Mouse (Mus musculus): Measurements from ENCODE around the gene Gc. TPM values are rescaled to one million over a fixed set of nuclear protein-coding genes. Genes with fewer than 3 reads are reported as not detected.

The Gc gene
- 7.3 and 44.0 TPM in 2 replicates for polyA plus RNA-seq (2011; ENCODE audit: insufficient read depth, insufficient read length, low replicate concordance, missing spikeins)

DNA sequence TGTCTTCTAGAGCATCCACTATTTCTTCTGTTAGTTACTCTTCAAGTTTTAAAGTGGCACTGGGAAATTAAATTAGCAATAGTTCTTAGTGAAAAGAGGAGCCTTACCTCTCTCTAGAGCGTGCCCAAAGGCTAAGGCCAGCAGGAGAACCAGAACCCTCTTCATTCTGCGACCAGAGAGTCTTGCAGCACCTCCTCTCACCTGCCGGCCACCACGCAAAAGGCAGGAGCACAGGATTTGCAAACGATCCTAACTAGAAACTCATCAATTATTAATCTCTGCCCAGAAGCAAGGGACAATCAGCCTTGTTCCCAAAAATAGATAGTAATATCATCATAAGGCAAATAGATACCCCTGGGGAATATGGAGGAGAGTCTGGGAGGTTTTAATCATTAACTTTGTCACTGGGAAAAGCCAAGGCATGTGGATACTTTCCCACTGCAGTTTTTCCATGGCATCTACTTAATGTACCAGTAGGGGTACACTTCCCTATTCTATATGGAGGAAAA lies at the start of gene Gc:
Gc (minus strand) TSS at position 345 of the 509 bp plus-strand sequence.
- TF ChIP-seq CTCF (IDR thresholded peaks at IDR 0.05; ENCODE audit: control insufficient read depth, insufficient read depth, low read length) = no peak
- no peak for TF ChIP-seq POLR2A (IDR thresholded peaks at IDR 0.05; ENCODE audit: borderline replicate concordance, control insufficient read depth, low read depth, low read length)
- H3K4me3 ChIP-seq (replicated peaks; ENCODE audit: control insufficient read depth, low read depth, low read length) = no peak within 1 kb of the TSS
- H3K4me1 ChIP-seq (ENCODE audit: control insufficient read depth, insufficient read depth, low read length) = no peaks in the 10 kb centered on the region
- H3K27ac ChIP-seq (ENCODE audit: control insufficient read depth, insufficient read depth, low read depth, low read length, poor library complexity) = no peak within 1 kb of the TSS
- 75% methylated on average over 5 of the region's 5 CpGs for WGBS

DNA sequence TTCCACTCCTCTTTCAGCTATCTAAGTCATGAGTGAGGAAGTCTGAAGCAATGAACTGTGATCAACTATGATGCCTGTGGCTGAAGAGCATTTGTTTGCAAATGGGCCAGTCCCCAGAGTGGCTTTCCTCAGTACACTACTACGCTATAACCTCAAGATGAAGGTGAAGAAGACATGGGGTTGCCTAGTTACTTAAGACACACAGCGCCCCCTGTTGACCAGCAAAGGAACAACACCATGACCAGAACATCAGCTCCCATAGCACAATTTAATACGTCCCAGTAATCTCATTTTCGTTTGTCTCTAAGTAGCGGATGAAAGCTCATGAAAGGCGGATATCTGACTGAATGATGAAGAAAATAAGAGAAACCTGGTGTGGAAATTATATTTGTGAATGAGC lies 42.5 kb upstream of the Gc start:
- TF ChIP-seq CTCF (IDR thresholded peaks at IDR 0.05; ENCODE audit: control insufficient read depth, insufficient read depth, low read length) = no peak
- TF ChIP-seq POLR2A (IDR thresholded peaks at IDR 0.05; ENCODE audit: borderline replicate concordance, control insufficient read depth, low read depth, low read length) = no peak
- H3K4me1 ChIP-seq (ENCODE audit: control insufficient read depth, insufficient read depth, low read length) = no peaks in the 10 kb centered on the region
- H3K4me3 ChIP-seq (replicated peaks; ENCODE audit: control insufficient read depth, low read depth, low read length) = no peak overlapping the region
- 54% methylated on average over 6 of the region's 6 CpGs for WGBS
- no peak overlapping the region for H3K27ac ChIP-seq (ENCODE audit: control insufficient read depth, insufficient read depth, low read depth, low read length, poor library complexity)

DNA sequence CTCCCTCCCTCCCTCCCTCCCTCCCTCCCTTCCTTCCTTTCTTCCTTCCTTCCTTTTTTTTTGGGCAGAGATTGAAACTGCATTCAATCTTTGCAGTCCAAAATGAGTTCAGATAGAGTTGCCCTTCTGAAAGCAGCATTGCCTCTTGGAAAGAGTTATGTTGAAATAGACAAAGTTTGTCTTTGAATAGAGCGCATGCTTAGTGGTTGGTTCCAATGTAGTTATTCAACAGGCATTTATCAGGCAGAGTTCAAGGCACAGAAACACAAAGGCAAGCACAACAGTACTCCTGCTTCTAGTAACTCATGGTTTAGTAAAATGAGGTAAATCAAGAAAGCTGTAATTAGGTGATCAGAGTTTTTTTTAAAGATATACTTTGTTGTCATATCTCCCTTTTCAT lies 34.9 kb upstream of the Gc start:
- TF ChIP-seq POLR2A (IDR thresholded peaks at IDR 0.05; ENCODE audit: borderline replicate concordance, control insufficient read depth, low read depth, low read length) = no peak
- TF ChIP-seq CTCF (IDR thresholded peaks at IDR 0.05; ENCODE audit: control insufficient read depth, insufficient read depth, low read length) = no peak
- no peak overlapping the region for H3K27ac ChIP-seq (ENCODE audit: control insufficient read depth, insufficient read depth, low read depth, low read length, poor library complexity)
- no peak overlapping the region for H3K4me3 ChIP-seq (replicated peaks; ENCODE audit: control insufficient read depth, low read depth, low read length)
- H3K4me1 ChIP-seq (ENCODE audit: control insufficient read depth, insufficient read depth, low read length) = no peaks in the 10 kb centered on the region
- WGBS = 91% methylated on average over 1 of the region's 1 CpGs

DNA sequence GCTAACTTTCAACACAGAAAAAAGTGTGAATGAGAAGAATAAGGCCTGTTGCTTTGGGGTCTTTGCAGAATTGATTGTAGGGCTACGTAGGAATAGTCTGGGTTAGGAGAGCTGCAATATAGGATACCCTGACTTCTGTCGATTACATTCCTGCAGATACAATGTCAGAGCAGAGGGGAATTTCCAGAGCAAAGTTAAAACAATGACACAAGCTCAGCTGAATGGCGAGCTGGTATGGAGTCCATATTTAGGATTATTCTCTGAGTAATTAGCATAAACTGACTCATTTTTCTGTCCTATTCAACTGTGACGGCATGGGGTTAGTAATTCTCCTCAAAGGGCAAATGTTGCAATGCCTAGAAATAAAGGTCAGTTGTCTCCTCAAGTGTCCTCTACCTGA lies 12.8 kb upstream of the Gc start:
- H3K4me1 ChIP-seq (ENCODE audit: control insufficient read depth, insufficient read depth, low read length) = no peaks in the 10 kb centered on the region
- H3K27ac ChIP-seq (ENCODE audit: control insufficient read depth, insufficient read depth, low read depth, low read length, poor library complexity) = no peak overlapping the region
- H3K4me3 ChIP-seq (replicated peaks; ENCODE audit: control insufficient read depth, low read depth, low read length) = no peak overlapping the region
- no peak for TF ChIP-seq CTCF (IDR thresholded peaks at IDR 0.05; ENCODE audit: control insufficient read depth, insufficient read depth, low read length)
- TF ChIP-seq POLR2A (IDR thresholded peaks at IDR 0.05; ENCODE audit: borderline replicate concordance, control insufficient read depth, low read depth, low read length) = no peak
- WGBS = 73% methylated on average over 4 of the region's 4 CpGs

DNA sequence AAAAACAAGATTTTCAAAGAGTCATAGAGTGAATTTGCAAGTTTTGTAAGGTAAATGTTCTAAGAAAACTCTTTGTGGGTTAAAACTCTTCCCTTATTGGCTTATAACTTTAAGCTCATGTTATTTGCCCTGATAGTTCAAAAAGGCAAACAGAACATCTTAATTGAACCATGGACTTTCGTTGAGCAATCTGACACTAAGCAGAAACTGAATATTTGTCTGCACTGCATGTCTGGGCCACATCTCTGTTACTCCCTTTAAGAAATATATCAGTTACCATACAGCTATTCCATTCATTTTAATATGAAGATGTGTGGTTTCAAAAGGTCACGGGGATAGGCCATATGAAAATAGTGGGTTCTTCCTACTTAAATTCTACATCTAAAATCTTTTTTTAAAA lies 10.2 kb upstream of the Gc start:
- H3K27ac ChIP-seq (ENCODE audit: control insufficient read depth, insufficient read depth, low read depth, low read length, poor library complexity) = no peak overlapping the region

DNA sequence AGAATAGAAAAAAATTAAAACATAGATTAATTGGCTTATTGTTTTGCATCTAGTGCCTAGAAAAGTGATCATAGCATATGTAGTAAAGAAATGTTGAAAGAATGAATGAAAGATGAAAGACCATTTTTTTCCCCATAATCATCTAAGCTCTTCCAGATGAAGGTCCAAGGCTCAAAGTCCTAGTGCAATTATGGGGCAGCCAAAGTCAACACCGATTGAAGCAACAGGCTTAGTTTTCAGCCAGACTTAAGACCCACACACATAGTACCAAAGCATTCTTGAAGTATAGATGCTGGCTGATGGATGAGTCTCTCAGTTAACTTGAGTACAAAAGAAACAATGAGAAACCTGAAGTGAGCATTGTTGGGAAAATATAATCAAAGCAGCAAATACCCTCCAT lies 9.3 kb upstream of the Gc start:
- WGBS = 77% methylated on average over 1 of the region's 1 CpGs
- Histone ChIP-seq H3K4me3 (replicated peaks; ENCODE audit: control insufficient read depth, low read depth, low read length) (no peak overlapping the region), H3K27ac (ENCODE audit: control insufficient read depth, insufficient read depth, low read depth, low read length, poor library complexity) (no peak overlapping the region), H3K4me1 (ENCODE audit: control insufficient read depth, insufficient read depth, low read length) (no peaks in the 10 kb centered on the region)
- no peak for TF ChIP-seq CTCF (IDR thresholded peaks at IDR 0.05; ENCODE audit: control insufficient read depth, insufficient read depth, low read length)
- TF ChIP-seq POLR2A (IDR thresholded peaks at IDR 0.05; ENCODE audit: borderline replicate concordance, control insufficient read depth, low read depth, low read length) = no peak

More for the DNA sequence above, 10.2 kb upstream of the Gc start:
- Histone ChIP-seq H3K4me1 (ENCODE audit: control insufficient read depth, insufficient read depth, low read length) (no peaks in the 10 kb centered on the region), H3K4me3 (replicated peaks; ENCODE audit: control insufficient read depth, low read depth, low read length) (no peak overlapping the region)
- WGBS = 63% methylated on average over 2 of the region's 2 CpGs
- TF ChIP-seq POLR2A (IDR thresholded peaks at IDR 0.05; ENCODE audit: borderline replicate concordance, control insufficient read depth, low read depth, low read length) (no peak), CTCF (IDR thresholded peaks at IDR 0.05; ENCODE audit: control insufficient read depth, insufficient read depth, low read length) (no peak)

DNA sequence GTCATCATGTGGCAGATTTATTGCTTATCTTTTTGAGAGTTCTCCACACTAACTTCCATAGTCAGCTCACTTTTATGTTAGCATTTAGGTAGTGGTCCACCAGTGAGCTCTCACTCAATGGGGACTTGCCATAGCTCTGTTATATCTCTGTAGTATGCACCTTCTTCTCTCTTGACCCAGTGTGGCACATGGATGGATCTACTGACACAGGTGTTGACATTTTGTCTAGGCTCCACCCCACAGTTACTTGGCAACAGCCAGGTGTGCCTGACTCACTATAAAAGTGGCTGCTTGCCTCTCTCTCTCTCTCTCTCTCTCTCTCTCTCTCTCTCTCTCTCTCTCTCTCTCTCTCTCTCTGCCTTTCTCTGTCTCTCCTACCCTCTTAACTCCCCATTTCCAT lies 8.6 kb upstream of the Gc start:
- no peaks in the 10 kb centered on the region for H3K4me1 ChIP-seq (ENCODE audit: control insufficient read depth, insufficient read depth, low read length)
- TF ChIP-seq CTCF (IDR thresholded peaks at IDR 0.05; ENCODE audit: control insufficient read depth, insufficient read depth, low read length) = no peak
- TF ChIP-seq POLR2A (IDR thresholded peaks at IDR 0.05; ENCODE audit: borderline replicate concordance, control insufficient read depth, low read depth, low read length) = no peak
- H3K27ac ChIP-seq (ENCODE audit: control insufficient read depth, insufficient read depth, low read depth, low read length, poor library complexity) = no peak overlapping the region
- H3K4me3 ChIP-seq (replicated peaks; ENCODE audit: control insufficient read depth, low read depth, low read length) = no peak overlapping the region

DNA sequence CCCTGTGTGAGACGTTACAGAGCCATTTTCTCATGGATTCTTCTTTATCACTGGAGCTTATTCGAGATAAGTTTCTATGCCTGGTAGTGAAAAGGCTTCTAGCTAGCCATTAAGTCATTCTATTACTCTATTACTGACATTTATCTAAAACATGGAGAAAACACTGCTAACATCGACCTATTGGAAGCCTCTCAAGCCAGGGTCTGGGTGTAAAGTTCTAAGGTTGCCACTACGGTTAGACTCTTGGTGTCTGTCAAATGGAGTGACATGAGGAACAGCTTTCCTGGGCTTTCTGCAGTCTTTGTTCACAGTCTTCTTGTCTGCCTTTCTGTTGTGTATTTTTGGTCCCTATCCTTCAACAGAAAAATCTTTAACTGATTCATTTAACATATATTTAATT lies 4.1 kb upstream of the Gc start:
- TF ChIP-seq CTCF (IDR thresholded peaks at IDR 0.05; ENCODE audit: control insufficient read depth, insufficient read depth, low read length) (no peak), POLR2A (IDR thresholded peaks at IDR 0.05; ENCODE audit: borderline replicate concordance, control insufficient read depth, low read depth, low read length) (no peak)
- H3K4me1 ChIP-seq (ENCODE audit: control insufficient read depth, insufficient read depth, low read length) = no peaks in the 10 kb centered on the region
- WGBS = 74% methylated on average over 4 of the region's 4 CpGs
- H3K27ac ChIP-seq (ENCODE audit: control insufficient read depth, insufficient read depth, low read depth, low read length, poor library complexity) = no peak overlapping the region
- no peak overlapping the region for H3K4me3 ChIP-seq (replicated peaks; ENCODE audit: control insufficient read depth, low read depth, low read length)

DNA sequence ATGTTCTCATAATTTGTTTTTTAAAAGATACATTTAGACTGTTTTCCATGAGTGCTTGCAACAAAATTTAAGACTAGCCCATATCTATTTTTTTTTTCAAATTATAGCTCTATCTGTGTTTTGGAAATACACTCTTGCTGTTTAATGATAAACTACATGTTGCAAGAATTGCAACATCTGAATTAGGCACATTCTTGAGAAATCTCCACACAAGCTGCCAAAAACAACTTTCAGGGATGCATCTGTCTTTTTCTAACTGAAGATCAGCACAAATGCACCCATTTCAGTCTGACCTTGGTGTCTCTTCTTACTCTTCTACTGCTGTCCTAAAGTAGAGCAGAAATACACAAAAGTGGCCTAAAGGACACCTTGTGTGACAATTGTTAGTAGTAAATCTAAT lies 1.9 kb upstream of the Gc start:
- TF ChIP-seq CTCF (IDR thresholded peaks at IDR 0.05; ENCODE audit: control insufficient read depth, insufficient read depth, low read length) (no peak), POLR2A (IDR thresholded peaks at IDR 0.05; ENCODE audit: borderline replicate concordance, control insufficient read depth, low read depth, low read length) (no peak)
- H3K4me3 ChIP-seq (replicated peaks; ENCODE audit: control insufficient read depth, low read depth, low read length) = no peak overlapping the region
- no peak overlapping the region for H3K27ac ChIP-seq (ENCODE audit: control insufficient read depth, insufficient read depth, low read depth, low read length, poor library complexity)
- no peaks in the 10 kb centered on the region for H3K4me1 ChIP-seq (ENCODE audit: control insufficient read depth, insufficient read depth, low read length)
